Mouse (Mus musculus) layer of hippocampus, postnatal 36 days (tissue): ENCODE data around the gene Ror2. TPM values are rescaled to one million over a fixed set of nuclear protein-coding genes. Genes with fewer than 3 reads are reported as not detected.

Experiments
- DNase-seq, 2 experiments: peaks; one replicate each; pipeline ENCODE4 v3.0.0; 2022
- total RNA-seq, 2 experiments: library from RNA; stranded (reverse); gene quantifications; 2 replicates each; pipeline ENCODE4 v1.2.3; 2021

The Ror2 gene
- total RNA-seq, 2 experiments from 2014 or later = 0.65 to 0.91 TPM

DNA sequence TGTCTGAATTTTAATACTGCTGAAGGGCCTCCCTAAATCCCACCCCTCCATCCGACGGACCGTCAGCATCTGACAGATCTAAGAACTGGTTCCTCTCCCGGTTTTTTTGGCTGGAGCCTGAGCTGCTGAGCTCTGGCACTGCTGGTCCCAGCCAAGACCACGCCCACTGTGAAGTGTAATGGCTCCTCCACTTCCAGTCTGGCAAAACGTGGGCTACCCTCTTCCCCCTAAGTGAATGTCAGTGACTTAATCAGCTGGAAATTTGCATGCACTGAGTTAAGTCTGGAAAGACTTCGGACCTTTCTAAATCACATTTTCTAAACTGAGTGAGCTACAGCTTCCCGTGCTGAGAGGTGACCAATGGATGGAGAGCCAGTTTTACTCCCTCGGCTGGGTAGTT is 52.5 kb downstream of the Ror2 start:
- no peak for DNase-seq

DNA sequence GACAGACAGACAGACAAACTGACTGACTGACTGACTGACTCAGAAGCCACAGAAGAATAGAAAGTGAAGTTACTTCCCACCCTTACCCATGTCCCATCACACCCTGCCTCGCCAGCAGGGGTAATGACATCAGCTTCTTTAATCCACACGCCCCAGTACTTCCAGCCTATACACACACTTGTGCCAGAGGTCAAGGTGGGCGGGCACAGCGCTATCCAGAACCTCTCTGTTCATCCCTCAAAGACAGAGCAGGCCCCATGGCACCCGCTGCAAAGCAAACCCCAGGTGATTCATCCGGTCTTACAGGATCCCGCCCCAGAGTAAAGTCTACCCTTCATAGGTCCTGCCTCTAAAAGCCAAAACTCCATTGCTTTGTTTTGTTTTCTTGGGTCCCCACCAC is 53.5 kb downstream of the Ror2 start:
- DNase-seq = no peak

- DNase-seq = no peak
These were observed 55.3 kb downstream of the Ror2 start for GRCm38 (mm10) chr13:53230446-53231161.

DNA sequence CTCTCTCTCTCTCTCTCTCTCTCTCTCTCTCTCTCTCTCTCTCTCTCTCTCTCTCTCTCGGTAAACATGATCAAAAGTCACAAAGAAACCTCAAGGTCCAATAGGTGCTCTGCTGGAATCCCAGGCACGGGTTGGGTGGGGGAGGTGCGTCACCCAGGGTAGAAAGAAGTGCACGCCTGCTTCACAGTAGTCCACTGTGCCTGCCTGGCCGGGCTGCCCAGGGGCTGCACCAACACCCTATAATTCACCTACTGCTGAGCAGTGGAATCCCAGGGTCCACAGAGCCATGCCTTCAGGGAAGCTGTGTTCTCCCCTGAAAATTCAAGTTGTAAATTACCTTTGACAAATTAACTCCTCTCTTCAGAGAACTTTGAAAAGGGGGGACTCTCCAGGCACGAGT is 58.9 kb downstream of the Ror2 start:
- DNase-seq = no peak

DNA sequence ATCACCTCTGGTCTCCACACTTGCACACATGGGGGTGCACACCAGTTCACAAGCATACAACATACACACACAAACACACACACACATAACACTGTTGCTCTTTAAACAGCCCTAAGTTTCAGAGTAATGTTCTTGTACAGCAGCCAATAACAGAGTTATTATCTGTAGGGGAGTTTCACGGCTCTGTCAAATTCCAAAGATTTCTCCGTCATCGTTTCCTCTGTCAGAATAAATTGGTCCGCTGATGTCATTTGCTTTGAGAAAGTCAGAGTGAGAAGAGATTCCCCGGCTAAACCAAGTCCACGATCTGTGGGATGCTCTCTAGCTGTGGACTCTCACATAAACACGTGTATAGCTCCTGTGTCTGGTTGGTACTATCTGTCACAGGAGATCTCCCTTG is 59.5 kb downstream of the Ror2 start:
- DNase-seq = no peak

- no peak for DNase-seq
These were observed 60.0 kb downstream of the Ror2 start for GRCm38 (mm10) chr13:53225925-53226324.

DNA sequence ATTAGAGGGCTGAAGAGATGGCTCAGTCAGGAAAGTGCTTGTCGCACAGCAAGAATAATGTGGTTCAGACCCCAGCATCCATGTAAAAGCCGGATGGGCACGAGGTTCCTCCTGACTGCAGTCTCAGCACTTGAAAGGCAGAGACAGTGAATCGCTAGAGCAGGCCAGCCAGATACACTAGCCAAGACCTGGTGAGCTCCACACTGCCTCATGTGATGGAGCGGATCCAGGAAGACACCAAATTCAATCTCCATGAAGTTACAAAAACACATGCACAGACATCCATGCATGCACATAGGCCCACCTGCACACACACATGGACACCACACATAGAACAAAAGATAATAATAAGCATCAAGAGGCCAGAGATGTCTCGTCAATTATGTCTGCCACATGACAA is 64.7 kb downstream of the Ror2 start:
- DNase-seq = no peak

DNA sequence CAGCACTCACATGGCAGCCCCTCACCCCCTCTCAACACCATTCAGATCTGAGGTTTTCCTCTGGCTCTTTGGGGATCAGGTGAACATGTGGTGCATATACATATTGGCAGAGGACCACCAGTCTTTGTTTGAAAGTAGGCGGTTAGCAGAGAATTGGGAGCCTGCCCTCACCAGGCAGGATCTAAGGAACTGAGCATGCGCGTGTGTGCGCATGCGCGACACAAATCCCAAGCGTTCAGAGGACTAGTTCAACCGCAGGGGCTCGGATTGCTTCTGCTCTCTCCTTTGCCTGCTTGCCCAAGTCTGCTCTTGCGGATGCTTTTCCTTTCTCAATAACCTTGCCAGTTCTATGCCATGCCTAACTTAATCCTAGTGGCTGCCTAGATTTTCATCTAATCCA is 66.0 kb downstream of the Ror2 start:
- DNase-seq = no peak

DNA sequence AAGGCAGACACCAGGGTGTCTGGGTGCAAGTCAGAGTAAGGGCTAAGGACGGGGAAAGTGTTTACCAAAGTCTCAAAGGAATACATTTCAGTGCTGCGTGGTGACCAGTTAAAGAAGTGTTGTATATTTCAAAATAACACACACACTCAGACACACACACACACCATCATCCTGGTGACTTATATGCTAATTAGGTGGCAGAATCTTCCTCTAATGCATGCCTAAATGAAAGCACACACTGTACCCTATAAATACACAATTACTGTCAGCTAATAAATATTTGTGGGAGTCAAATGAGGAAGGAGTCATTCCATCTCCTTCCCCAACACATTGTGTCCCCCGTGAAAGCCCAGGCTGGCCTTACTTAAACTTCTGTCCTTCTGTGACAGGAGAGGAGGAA is 66.5 kb downstream of the Ror2 start:
- no peak for DNase-seq

DNA sequence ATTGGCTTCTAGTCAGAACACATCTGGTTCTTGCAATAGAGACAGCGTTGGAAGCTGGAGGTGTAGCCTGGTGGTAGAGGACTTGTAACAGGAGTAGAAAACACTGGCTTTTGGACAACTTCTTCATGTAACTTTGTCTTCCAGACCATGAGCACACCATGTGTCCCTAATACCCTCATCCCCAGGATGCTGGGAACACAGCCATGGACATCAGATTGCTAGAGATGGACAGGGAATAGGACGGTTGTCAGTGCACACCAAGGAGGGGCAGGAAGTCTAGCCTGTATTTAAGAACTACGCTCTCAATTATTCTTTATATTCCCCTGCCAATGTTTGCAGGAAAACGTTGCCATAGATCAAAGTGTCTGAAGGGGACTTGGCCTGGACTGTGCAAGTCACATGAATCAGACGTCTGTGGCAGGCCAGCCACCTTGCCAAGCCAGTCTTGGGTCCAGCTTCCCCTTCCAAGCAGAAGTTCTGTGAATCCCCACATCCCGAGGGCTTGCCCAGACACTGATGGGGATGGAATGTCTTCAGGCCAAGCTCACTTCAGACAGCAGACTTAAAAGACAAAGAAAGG is 68.4 kb downstream of the Ror2 start:
- DNase-seq = no peak

GRCm38 (mm10) chr13:53211971-53212733 is 73.8 kb downstream of the Ror2 start:
- DNase-seq = no peak

DNA sequence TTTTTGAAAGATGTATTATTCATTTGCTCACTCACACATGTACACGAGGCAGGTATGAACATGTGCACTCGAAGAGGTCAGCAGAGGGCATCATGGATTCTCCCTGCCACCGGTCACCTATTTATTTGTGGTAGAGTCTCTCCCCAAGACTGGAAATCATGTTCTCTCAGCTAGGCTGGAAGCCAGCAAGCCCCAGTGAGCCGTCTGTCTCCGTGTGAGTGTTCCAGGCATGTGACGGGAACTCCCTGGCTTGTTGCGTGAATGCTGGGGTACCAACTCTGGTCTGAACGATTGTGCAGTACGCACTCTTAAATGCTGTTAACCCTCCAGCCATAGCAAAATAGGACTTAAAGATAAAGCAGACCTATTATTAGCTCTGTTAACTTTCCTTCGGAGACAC is 77.4 kb downstream of the Ror2 start:
- no peak for DNase-seq

- no peak for DNase-seq
These were observed 80.6 kb downstream of the Ror2 start for GRCm38 (mm10) chr13:53205128-53205911.

DNA sequence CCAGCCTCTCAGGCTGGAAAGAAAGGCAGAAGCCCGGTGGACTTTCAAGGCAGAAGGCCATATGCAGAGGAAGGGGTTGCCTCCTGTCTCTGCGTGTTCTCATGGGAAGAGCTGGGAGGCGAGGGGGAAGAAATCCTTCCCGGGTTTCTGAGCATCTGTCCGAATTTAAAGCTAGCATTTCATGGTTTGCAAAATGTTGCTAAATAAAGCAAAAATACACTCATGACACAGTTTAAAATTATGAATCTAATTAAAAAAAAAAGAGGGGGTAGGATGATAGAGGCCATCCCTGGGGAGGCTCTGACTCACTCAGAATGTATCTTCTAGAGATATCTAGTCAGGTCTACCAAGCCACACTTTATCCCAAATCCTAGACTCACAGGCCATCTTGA is 83.5 kb downstream of the Ror2 start:
- no peak for DNase-seq

- DNase-seq = no peak
These were observed 84.1 kb downstream of the Ror2 start for GRCm38 (mm10) chr13:53201628-53202438.

DNA sequence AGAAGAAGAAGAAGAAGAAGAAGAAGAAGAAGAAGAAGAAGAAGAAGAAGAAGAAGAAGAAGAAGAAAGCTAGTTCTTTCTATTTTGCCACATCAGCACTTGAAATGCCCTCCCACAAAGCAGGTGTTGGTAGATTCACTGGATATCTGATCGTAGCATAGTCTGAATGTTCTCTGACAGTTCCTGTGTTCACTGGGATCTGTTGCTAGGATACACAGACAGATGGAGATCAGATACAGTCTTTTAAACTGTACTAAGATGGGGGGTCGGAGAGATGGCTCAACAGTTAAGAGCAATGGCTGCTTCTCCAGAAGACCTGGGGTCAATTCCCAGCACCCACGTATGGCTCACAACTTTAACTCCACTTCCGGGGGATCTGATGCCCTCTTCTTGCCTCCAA is 85.8 kb downstream of the Ror2 start:
- no peak for DNase-seq

DNA sequence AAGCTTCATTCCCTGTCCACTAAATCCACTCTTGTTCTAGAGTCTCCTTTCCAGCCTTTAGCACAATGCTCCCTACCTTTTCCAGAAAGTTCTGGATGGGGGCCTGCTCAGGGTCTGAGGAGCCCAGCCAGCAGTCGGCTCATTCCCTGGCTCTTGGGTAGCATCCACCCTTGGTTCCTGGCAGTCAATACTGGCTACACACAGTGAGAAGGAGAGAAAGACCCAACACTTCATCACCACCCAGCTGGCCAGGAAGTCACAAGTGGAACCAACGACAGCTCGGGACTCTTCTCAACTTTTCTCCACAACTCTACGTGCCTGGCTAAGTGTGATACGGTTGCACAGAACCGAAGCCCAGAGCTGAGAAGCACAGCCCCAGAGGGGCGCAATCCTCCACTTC is 86.7 kb downstream of the Ror2 start:
- no peak for DNase-seq

- no peak for DNase-seq
These were observed 89.2 kb downstream of the Ror2 start for GRCm38 (mm10) chr13:53196690-53197089.

GRCm38 (mm10) chr13:53195951-53196677 is 89.8 kb downstream of the Ror2 start:
- DNase-seq = no peak

- no peak for DNase-seq
These were observed 91.6 kb downstream of the Ror2 start for GRCm38 (mm10) chr13:53194306-53194705.

DNA sequence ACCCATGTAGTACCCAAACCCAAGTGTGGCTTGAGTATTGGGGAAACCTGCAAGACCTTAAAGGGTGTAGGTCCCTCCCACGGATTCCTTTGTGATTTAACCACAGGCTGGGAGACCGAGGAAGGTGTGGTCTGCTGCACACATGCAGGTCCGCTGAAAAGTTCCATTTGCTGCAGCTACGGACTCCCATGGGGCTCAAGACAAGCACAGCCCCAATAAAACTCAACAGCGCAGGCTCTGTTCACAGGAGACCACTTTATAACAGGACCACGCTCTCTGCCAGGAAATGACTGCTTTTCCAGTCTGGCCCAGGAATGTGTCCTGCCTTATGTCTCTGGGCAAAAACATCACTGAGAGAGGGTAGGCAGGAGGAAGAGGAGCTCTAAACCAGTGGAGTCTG is 92.2 kb downstream of the Ror2 start:
- no peak for DNase-seq
